Mouse (Mus musculus) retina, postnatal 1 day (tissue): ENCODE measurements at regions not wholly inside any gene's neighbourhood (a gene's known extent, or its start where the extent isn't known, plus 50 kb on each side); places are given as distances from the start of the nearest gene placed in this dataset.

Experiments
- DNase-seq: peaks from one replicate; pipeline ENCODE4 v3.0.0-alpha.2; 2012

DNA sequence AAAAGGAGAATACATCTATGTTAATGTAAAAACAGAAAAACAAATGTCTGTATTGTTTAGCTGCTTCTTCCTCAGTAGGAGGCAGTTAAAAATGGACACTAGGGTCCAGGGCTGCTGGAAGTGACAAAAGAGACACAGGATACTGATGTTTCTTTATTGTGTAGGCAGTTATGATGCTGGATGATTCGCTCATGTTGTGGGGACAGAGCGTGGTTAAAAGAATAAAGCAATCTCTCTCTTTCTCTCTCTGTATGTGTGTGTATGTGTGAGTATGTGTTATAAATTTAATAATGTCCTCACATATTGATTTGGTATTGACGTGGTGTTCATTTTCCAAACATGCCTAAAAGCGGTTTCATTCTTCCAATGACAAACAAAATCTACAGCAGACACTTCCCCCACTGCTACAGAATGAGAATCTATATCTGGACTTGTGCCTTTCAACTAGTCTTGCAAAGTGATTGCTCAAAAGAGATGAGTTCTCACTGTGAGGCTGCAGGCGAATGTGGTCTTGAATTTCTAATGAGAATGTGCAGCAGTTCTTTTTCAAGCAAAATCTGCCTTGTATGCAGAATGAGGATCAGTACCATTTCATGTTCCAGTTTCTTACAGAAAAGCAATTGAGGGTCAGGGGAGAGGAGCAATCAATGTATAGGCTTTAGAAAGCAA lies 87.7 kb upstream of the Nap1l3 start:
- peak; percentile 0 for DNase-seq
